Mouse (Mus musculus) midbrain, embryonic 15.5 days (tissue): ENCODE measurements around the gene Creb5. TPM values are rescaled to one million over a fixed set of nuclear protein-coding genes. Genes with fewer than 3 reads are reported as not detected.

Experiments used
- ATAC-seq: fragments of 200-750 bp; cut with Nextera tagmentation; replicated peaks from 2 replicates; pipeline ENCODE4 v1.8.0; 2017; ENCODE audit warnings: moderate TSS enrichment
- H3K27ac ChIP-seq: fragments of 300-500 bp; sonication (generic); 2 replicates; pipeline ENCODE4 v1.5.1; 2015; ENCODE audit warnings: mild to moderate bottlenecking, inconsistent platforms
- H3K27me3 ChIP-seq: fragments of 300-500 bp; sonication (generic); replicated peaks from 2 replicates; pipeline ENCODE4 v1.6.1; 2015; ENCODE audit warnings: inconsistent platforms
- H3K36me3 ChIP-seq: fragments of 300-500 bp; sonication (generic); replicated peaks from 2 replicates; pipeline ENCODE4 v1.6.1; 2015; ENCODE audit warnings: inconsistent platforms
- H3K4me1 ChIP-seq: fragments of 300-500 bp; sonication (generic); 2 replicates; pipeline ENCODE4 v1.6.1; 2015; ENCODE audit warnings: inconsistent platforms
- H3K4me2 ChIP-seq: fragments of 300-500 bp; sonication (generic); 2 replicates; pipeline ENCODE4 v1.6.1; 2015; ENCODE audit warnings: inconsistent platforms, mild to moderate bottlenecking, moderate library complexity
- H3K4me3 ChIP-seq: fragments of 300-500 bp; sonication (generic); 2 replicates; pipeline ENCODE4 v1.5.1; 2015; ENCODE audit warnings: mild to moderate bottlenecking, inconsistent platforms
- H3K9ac ChIP-seq: fragments of 300-500 bp; sonication (generic); 2 replicates; pipeline ENCODE4 v1.6.1; 2015; ENCODE audit warnings: mild to moderate bottlenecking, inconsistent platforms
- H3K9me3 ChIP-seq: fragments of 300-500 bp; sonication (generic); 2 replicates; pipeline ENCODE4 v1.6.1; 2016; ENCODE audit warnings: inconsistent platforms
- WGBS: fragments of 180-500 bp; shearing (Covaris S2); methylation state at CpG from one replicate; pipeline ENCODE4 v1.1.7; 2015; ENCODE audit warnings: mixed read lengths; 5-methylcytosine and 5-hydroxymethylcytosine counted together
- polyA plus RNA-seq: library from polyadenylated mRNA; unstranded; fragments of >200 nt; fragmentation: Nextera tagmentation; extraction: Ambion mirVana; gene quantifications from 2 replicates; pipeline ENCODE4 v1.2.1, GENCODE M21; 2015

Creb5 gene
- polyA plus RNA-seq, 1 experiment from 2014 or later = 3.4 TPM

DNA sequence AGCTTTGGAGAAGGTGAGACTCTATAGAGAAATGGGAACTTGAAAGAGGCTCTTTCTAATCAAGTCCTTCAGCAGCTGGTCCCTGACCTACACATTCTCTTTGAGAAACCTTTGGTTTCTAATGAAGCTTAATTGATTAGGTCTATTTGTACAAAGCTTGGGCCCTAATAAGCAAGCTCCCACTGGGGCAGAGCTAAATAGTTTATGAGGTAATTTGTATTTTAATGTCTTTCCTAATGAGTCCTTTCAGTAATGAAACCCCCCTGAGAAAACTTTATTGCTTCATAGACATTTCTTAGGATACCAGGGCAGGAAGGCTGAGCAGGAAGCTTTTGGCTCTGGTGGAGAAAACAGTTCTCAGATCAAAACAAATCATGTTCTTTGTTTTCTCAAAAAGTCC, 341.6 kb downstream of the Creb5 start:
- H3K27ac ChIP-seq = no peak overlapping the region
- H3K27me3 ChIP-seq = no peaks in the 10 kb centered on the region; the same call in 1 of the 2 replicates
- no peak for ATAC-seq
- no peaks in the 10 kb centered on the region; the same call in 1 of the 2 replicates for H3K4me1 ChIP-seq
- H3K36me3 ChIP-seq = no peaks in the 10 kb centered on the region
- no peak overlapping the region for H3K4me3 ChIP-seq
- H3K9me3 ChIP-seq = no peaks in the 10 kb centered on the region
- no peak overlapping the region for H3K4me2 ChIP-seq
- H3K9ac ChIP-seq = no peak overlapping the region

DNA sequence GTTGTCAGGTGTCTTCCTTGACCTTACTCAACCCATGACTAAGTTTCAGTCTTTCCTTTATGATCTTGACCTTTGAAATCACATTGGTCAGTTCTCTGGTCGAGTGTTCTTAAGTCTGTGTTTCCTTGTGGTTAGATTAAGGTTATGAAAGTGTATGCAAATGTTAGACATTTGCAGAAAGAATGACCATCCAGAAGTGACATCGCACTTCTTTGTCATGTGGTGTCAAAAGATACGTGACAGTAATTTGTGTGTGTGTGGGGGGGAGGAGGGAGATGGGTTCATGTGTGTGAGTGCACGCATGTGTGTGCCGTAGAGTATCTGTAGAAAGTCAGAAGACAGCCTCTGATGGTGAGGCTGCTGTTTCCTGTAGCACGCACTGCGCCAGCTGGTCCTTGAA, 348.4 kb downstream of the Creb5 start:
- Histone ChIP-seq H3K27ac (no peak overlapping the region), H3K9me3 (no peaks in the 10 kb centered on the region), H3K9ac (no peak overlapping the region), H3K4me2 (no peak overlapping the region), H3K36me3 (no peaks in the 10 kb centered on the region), H3K4me1 (no peaks in the 10 kb centered on the region), H3K27me3 (no peaks in the 10 kb centered on the region), H3K4me3 (no peak overlapping the region)
- no peak for ATAC-seq
- WGBS = 90% methylated on average over 7 of the region's 7 CpGs

DNA sequence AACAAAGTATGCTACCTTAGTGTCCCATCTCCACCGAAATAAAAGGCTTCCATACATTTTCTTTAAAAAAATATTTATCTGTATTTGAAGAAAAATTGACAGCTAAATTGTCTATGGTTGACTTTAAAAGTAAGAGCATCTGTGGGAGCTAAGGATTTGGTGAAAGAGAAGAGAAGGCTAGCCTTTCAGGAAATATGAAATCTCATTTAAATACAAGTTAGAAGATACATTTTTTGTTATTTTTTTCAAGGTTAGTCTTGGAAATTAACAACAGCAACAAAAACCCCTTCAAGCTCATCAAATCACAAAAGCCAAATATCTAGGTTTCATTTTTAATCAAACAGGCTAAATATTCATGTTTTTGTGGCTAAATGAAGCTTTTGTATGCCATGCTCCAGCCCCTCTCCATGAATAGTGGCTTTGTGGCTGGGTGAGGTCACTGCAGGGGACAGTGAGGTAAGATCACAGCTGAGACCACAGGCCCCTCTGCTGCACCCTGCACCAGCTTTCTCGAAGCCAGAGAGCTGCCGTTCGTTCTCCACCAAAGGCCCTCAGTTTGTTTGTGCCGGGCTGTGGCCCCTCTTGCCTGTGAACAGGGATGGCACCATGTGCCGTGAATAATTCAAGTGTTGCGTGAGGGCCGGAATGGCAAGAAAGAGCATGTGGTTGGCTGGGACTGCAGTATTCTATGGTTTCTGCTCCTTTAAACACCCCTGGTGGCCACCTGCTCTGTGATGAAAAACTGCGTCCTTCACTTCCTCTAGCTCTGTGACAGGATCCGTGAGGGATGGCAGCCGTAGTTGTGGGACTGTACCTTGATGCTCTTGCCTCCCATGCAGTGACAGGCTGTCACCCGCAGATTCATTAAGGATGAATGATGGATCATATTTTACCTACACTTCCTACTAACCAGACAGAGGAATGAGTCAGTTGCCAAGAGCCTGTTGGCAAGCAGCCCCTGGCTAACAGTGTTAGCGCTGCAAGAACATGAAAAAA, 350.6 kb downstream of the Creb5 start:
- H3K4me1 ChIP-seq = 0 out of 2 replicates have a peak, but pooled peaks cover 5% of the 10 kb centered on the region
- no peaks in the 10 kb centered on the region for H3K36me3 ChIP-seq
- H3K27me3 ChIP-seq = no peaks in the 10 kb centered on the region
- H3K9ac ChIP-seq = no peak overlapping the region
- H3K27ac ChIP-seq = no peak overlapping the region
- H3K4me2 ChIP-seq = no peak overlapping the region
- ATAC-seq = 0 out of 2 replicates have a peak, but pooled peaks have one; percentile 30
- no peak overlapping the region for H3K4me3 ChIP-seq
- 76% methylated on average over 13 of the region's 13 CpGs for WGBS
- no peaks in the 10 kb centered on the region for H3K9me3 ChIP-seq

DNA sequence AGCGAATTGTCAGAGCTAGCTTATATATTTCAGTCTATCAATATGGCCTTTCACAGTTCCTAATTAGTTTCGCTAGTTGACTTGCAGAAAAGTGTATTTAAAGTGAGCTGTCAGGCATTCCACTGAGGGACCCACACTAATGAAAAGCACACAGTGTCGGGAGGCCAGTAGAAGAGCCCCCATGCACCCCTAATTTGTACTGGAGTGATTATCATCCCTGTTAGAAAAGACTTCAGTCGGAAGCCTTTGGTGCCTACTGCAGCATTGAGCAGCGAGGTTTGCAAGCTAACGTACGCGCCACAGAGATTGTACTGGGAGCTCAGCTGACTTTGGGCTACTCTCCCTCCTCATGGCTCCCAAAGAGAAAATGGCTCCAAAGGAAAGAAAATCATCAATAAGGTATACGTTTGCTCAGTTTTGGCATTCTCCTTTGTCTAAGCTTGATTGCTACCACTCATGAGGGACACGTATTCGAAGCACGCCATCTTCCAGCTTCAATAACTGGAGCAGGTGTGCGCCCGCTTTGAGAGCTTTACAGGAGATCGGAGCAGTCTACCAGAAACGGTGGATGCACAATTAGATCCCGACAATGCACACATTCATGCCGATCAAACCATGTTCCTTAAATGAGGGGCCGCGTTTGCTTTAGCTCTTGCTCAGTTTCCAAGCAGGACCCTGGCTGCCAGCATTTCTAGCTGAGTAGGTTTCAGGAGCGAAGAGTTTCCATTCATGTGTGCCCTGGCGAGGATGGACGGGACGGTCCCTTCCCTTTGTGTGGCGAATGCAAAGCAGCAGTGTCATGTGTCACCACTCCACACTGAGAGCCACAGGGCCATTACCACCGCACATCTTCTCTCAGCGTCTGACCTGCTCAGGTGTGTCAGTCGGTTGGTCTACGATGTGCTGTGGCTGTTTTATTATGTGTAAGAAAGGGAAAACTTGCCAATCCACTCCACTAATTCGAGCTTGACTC, 354.8 kb downstream of the Creb5 start:
- Histone ChIP-seq H3K9me3 (no peaks in the 10 kb centered on the region), H3K9ac (no peak overlapping the region), H3K4me3 (no peak overlapping the region), H3K27ac (no peak overlapping the region), H3K4me1 (peaks cover 15% of the 10 kb centered on the region), H3K4me2 (no peak overlapping the region), H3K36me3 (no peaks in the 10 kb centered on the region), H3K27me3 (no peaks in the 10 kb centered on the region)
- WGBS = 77% methylated on average over 30 of the region's 30 CpGs
- no peak for ATAC-seq

DNA sequence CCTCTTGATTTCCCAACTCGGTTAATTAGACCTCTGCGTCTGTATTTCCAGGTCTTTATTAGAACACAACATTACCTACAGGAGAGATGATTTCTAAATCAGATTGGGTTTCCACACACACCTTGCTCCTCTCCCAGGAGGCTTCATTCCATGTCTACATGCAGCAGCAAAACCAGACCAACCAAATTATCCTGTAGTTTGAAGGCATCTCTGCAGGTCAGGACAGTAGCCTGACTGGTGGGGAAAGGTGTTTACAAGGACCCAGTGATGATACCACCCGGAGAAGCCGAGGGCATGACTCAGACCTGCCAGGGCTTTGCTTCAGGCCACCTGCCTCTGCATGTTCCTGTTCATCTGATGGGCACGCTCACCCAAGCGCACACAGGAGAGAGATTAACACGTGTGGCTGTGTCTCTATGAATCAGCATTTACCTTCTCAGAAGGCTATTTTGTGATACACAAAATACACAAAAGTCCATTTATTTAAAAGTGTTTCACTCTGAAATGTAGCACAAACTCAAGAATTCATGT, 355.8 kb downstream of the Creb5 start:
- 78% methylated on average over 7 of the region's 7 CpGs for WGBS
- Histone ChIP-seq H3K4me1 (peaks cover 15% of the 10 kb centered on the region), H3K9ac (no peak overlapping the region), H3K4me3 (no peak overlapping the region), H3K36me3 (no peaks in the 10 kb centered on the region), H3K27me3 (no peaks in the 10 kb centered on the region), H3K27ac (no peak overlapping the region), H3K9me3 (no peaks in the 10 kb centered on the region), H3K4me2 (no peak overlapping the region)
- no peak for ATAC-seq

DNA sequence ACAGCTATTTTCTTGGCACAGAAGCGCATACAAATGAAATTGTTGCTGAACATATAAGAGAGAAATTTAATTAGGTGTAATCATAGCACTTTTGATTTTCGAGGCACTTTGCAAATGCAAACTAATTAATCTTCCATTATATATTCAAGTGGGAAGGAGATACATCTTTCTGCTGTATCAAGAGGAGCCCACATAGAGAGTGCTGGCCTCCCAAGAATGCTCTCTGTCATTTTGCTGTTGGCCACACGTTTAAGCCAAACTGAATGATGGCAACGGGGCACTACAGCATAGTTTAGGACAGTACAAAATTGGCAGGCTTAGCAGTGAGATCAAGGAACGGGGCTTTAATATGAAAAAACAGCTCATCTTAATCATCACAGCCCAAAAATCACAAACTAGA, 356.4 kb downstream of the Creb5 start:
- H3K9me3 ChIP-seq = no peaks in the 10 kb centered on the region
- no peaks in the 10 kb centered on the region for H3K27me3 ChIP-seq
- no peak for ATAC-seq
- no peak overlapping the region for H3K9ac ChIP-seq
- WGBS = 56% methylated on average over 5 of the region's 5 CpGs
- no peak overlapping the region for H3K4me3 ChIP-seq
- no peak overlapping the region for H3K27ac ChIP-seq
- H3K4me1 ChIP-seq = peaks cover 15% of the 10 kb centered on the region
- H3K4me2 ChIP-seq = no peak overlapping the region
- H3K36me3 ChIP-seq = no peaks in the 10 kb centered on the region

DNA sequence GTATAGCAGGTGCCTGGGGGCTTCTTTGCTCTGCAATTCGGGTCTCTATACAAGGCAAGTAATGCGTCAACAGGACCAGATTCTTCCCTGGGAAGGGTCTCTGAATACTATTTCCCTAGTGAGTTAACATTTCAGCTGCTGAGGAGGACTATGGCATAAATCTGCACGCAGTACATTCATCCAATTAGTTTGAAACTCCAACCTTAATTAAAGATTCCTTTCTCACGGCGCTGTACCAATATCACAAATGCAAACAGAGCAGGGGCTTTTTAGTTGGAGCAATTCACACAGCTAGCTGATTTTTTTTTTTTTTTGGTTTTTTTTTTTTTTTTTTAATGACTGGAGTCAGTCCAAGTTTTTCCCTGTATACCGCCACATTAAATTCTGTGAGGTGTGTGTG, 357.0 kb downstream of the Creb5 start:
- H3K4me1 ChIP-seq = peaks cover 15% of the 10 kb centered on the region
- no peak for ATAC-seq
- 50% methylated on average over 6 of the region's 6 CpGs for WGBS
- H3K36me3 ChIP-seq = no peaks in the 10 kb centered on the region
- no peak overlapping the region for H3K4me3 ChIP-seq
- H3K4me2 ChIP-seq = no peak overlapping the region
- no peaks in the 10 kb centered on the region for H3K9me3 ChIP-seq
- H3K27ac ChIP-seq = 0 out of 2 replicates have a peak overlapping the region, but pooled peaks have one; percentile 45
- no peak overlapping the region for H3K9ac ChIP-seq
- H3K27me3 ChIP-seq = no peaks in the 10 kb centered on the region

DNA sequence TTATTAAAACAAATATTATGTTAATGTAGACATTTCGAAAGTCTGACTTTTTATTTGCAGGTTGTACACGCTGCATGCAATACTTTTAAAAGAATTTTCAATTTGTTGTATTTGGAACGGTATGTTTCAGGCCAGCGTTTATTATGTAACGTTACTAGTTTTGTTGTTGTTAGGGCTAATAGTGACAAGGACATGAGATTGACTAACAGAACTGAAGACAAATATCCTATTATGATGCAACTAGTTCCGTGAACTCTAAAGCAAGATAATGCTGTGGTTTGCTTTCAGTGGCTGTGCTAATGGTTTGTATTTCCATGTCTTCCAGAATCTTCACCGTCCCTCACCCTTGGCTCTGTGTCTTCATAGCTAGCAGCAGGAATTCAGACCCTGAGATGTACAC, 357.9 kb downstream of the Creb5 start:
- 91% methylated on average over 7 of the region's 7 CpGs for WGBS
- Histone ChIP-seq H3K4me2 (no peak overlapping the region), H3K9me3 (no peaks in the 10 kb centered on the region), H3K36me3 (no peaks in the 10 kb centered on the region), H3K4me1 (peaks cover 15% of the 10 kb centered on the region), H3K9ac (no peak overlapping the region), H3K27me3 (no peaks in the 10 kb centered on the region), H3K4me3 (no peak overlapping the region), H3K27ac (no peak overlapping the region)
- ATAC-seq = no peak

DNA sequence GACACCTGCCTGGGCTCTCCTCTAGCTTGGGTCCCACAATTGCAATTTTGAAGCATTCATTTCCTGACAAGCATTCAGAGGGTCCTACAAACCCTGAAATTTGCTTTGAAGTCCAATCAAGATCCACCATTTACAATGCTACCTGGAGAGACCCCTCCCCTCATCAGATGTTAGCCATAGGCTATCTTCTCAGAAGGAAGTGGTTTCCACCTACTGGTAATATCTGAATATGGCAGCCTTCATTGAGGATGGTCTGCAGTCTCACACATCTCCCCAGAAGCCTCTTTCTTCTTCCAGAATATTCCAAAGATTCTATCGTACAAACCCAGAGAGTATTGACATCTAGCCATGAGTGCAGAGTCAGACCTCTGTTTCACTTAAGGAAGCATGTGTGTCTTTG, 362.7 kb downstream of the Creb5 start:
- 85% methylated on average over 1 of the region's 1 CpGs for WGBS
- no peak overlapping the region for H3K9ac ChIP-seq

DNA sequence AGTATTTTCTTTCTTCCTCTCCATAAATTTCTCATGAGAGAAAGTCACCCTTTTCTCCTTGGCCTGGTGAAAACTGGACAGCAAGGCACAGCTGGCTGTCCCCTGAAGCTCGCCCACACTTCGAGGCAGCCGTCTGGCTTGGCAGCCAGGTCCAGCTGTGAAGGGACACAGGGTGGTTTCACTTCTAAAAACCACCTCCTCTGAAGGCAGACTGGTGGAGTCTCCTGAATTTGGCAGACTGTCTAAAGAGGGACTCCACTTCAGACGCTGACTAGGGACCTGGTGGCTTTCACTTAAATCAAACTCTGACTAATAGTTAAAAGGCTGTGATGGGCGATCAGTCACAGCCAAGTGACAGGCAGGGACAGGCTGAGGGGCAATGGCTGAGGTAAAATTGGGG, 365.6 kb downstream of the Creb5 start:
- 86% methylated on average over 5 of the region's 5 CpGs for WGBS
- Histone ChIP-seq H3K4me3 (no peak overlapping the region), H3K4me2 (no peak overlapping the region)

More for the DNA sequence above, 362.7 kb downstream of the Creb5 start:
- no peaks in the 10 kb centered on the region for H3K9me3 ChIP-seq
- H3K27ac ChIP-seq = no peak overlapping the region
- peaks cover 4% of the 10 kb centered on the region for H3K4me1 ChIP-seq
- H3K4me2 ChIP-seq = no peak overlapping the region
- H3K36me3 ChIP-seq = no peaks in the 10 kb centered on the region
- H3K4me3 ChIP-seq = no peak overlapping the region
- H3K27me3 ChIP-seq = no peaks in the 10 kb centered on the region
- ATAC-seq = no peak

DNA sequence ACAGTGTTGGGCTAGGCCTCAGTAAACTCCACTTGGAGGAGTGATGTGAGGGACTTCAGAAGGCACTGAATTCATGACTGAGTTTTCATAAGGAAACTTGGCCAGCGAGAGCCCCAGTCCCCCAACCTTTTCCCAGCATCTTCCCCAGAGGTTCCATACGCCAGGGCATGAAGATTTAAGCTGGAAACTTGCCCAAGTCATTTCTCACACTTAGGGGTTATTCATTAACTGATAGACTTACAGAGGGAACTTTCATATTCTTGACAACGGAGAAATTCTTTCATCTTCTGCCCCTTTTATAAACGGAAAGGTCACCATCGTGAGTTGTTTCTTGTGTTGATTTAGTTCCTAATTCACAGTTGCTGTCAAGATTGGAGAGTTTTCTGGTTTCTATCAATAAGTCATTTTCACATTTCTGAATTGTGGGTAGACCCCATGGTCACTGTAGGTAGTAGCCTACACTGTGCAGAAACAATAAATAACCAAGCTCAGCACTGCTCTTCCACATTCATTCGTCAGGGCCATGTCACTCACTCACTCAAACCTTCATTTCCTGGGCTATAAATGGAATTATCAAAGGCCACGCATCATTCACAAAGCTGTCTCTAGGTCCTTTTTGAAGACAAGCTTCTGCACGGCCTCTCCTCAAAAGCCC, 366.8 kb downstream of the Creb5 start:
- Histone ChIP-seq H3K27me3 (no peaks in the 10 kb centered on the region), H3K36me3 (no peaks in the 10 kb centered on the region), H3K27ac (no peak overlapping the region), H3K9ac (no peak overlapping the region), H3K9me3 (no peaks in the 10 kb centered on the region), H3K4me3 (no peak overlapping the region), H3K4me1 (peaks cover 4% of the 10 kb centered on the region), H3K4me2 (no peak overlapping the region)
- no peak for ATAC-seq
- 78% methylated on average over 8 of the region's 8 CpGs for WGBS

More for the DNA sequence above, 365.6 kb downstream of the Creb5 start:
- Histone ChIP-seq H3K27ac (no peak overlapping the region), H3K9me3 (no peaks in the 10 kb centered on the region), H3K9ac (no peak overlapping the region), H3K27me3 (no peaks in the 10 kb centered on the region), H3K36me3 (no peaks in the 10 kb centered on the region), H3K4me1 (peaks cover 4% of the 10 kb centered on the region)
- ATAC-seq = no peak
